Mouse (Mus musculus): ENCODE data around the gene Taf12. TPM values are rescaled to one million over a fixed set of nuclear protein-coding genes. Genes with fewer than 3 reads are reported as not detected.

Taf12 gene
- polyA plus RNA-seq, 1 experiment from 2014 or later, result 38.1 TPM

DNA sequence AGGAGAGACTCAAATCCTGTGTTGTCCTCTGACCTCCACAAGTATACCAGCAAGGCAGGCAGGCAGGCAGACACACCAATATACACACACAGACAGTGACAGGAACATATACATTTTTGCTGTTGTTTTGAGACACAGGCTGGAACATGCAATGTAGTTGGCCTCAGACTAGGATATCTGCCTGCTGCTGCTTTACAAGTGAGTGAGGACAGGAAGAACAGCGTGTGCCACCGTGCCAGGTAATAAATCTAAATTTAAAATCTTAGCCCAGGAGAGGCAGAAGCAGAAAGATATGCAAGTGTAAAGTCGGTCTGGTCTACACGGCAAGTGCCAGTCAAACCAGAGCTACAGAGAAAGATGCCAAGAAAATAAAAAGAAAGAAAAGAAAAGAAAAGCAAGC lies 14.9 kb upstream of the Taf12 start:
- WGBS, result 50% methylated on average over 4 of the region's 4 CpGs
- H3K4me2 ChIP-seq (ENCODE audit: low read length), result peak overlapping the region; percentile 90; the same call in 1 of the 2 replicates
- H3K27me3 ChIP-seq (ENCODE audit: insufficient read depth, low read length), result no peaks in the 10 kb centered on the region
- H3K36me3 ChIP-seq (ENCODE audit: insufficient read depth, low read length), result no peaks in the 10 kb centered on the region
- peak overlapping the region; percentile 97; the same call in 1 of the 2 replicates for H3K27ac ChIP-seq
- DNase-seq (ENCODE audit: low spot score), result no peak
- H3K4me1 ChIP-seq (replicated peaks; ENCODE audit: insufficient read depth, low read length), result peaks cover 5% of the 10 kb centered on the region; the same call in 1 of the 2 replicates
- 0 out of 2 replicates have a peak overlapping the region, but pooled peaks have one; percentile 10 for H3K9ac ChIP-seq (ENCODE audit: low read depth, low read length)
- no peak overlapping the region for H3K4me3 ChIP-seq (replicated peaks; ENCODE audit: low read depth, low read length)
- ATAC-seq (replicated peaks; ENCODE audit: low FRiP score, low read depth), result no peak
- no peaks in the 10 kb centered on the region for H3K9me3 ChIP-seq (replicated peaks; ENCODE audit: low read length)
- no peak for TF ChIP-seq CTCF (IDR thresholded peaks at IDR 0.05; ENCODE audit: low read depth)

DNA sequence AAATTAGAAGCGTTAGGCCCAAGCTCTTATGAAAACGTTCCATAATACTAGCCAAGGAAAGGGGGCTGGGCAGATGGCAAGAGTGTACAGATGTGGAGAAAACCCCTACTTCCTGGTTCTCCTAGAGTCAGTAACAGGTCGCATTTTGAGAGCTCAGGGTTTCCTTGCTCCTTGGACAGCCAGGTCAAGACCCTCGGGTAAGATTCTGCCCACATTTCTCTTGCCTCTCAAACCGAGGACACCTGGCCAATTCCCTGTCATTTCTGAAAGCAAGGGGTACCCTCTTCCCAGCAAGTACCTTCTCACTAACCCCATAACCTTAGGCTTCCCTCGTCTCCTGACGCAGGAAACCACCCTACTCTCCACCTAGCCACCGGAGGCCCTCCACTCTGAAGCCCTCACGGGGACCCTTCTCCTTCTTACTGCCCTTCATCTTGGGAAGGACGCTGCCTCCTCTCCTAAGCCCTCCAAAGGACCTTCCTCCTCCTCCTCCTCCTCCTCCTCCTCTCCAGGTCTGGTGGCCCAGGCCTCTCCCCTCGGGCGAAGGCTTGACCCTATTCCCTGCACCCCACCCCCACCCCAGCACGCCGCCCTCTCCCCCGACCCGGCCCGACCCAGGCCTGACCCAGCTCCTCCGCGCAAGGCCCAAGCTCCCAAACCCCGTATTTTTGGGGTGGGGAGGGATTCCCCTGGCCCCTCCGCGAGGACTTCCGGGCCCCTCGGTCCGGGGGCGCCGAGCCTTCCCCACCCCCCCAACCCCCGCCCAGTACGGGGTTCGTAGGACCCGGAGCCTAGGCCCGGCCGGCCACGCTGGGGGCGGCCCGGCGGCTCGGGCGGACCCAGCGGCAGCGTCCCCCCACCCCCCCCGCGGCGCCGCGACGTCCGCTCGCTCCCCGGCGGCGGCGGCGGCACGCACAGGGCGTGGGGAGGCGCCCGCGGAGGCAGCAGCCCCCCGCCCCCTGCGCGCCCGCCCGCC lies 13.5 kb upstream of the Taf12 start:
- peak; percentile 88 for ATAC-seq (replicated peaks; ENCODE audit: low FRiP score, low read depth)

DNA sequence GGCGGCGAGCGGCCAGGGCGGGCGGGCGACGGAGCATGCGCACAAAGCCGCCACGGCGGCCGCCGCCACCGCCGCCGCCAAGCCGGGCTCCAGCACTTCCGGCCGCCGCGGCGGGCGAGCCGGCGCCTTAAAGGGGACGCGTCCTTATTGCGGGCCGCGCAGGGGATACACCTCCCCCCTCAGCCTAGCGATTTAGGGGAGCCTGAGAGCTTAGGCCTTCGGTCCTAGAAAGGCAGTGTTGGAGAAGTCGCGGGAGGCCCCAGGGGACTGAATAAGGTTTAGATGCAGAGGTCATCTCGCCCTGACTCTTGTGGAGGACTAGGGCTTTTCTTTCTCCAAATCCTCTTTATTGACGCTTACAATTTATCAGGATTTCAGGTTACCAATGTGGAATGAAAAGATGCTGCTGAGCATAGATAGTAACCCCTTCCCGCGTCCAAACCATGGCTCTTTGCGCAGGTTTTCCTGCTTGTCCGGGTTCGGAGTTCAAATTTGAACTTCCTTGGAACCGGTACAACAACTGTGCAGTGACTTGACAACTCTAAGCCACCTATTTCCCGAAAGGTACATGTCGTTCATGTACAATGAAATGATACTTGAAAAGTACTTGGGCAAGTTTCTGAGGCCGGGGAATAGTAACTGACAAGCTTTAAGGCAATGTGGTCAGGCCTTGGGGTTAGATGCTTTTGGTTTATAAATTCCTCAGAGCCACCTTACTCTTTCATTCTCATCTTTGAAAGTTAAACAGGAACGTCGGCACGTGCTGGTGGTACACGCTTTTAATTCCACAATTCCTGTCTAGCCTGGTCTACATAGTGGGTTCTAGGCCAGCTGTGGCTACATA lies 12.4 kb upstream of the Taf12 start, which contains the start of gene Gmeb1:
Gmeb1 (minus strand) TSS at position 89 of the 844 bp plus-strand sequence.
- Histone ChIP-seq H3K4me3 (replicated peaks; ENCODE audit: low read depth, low read length) (peak within 1 kb of the TSS; percentile 84), H3K27ac (peak within 1 kb of the TSS; percentile 97), H3K4me2 (ENCODE audit: low read length) (peak within 1 kb of the TSS; percentile 90), H3K9me3 (replicated peaks; ENCODE audit: low read length) (no peaks in the 10 kb centered on the region), H3K36me3 (ENCODE audit: insufficient read depth, low read length) (no peaks in the 10 kb centered on the region), H3K9ac (ENCODE audit: low read depth, low read length) (peak within 1 kb of the TSS; percentile 98), H3K4me1 (replicated peaks; ENCODE audit: insufficient read depth, low read length) (peaks cover 5% of the 10 kb centered on the region; the same call in 1 of the 2 replicates), H3K27me3 (ENCODE audit: insufficient read depth, low read length) (no peaks in the 10 kb centered on the region)
- no peak for TF ChIP-seq CTCF (IDR thresholded peaks at IDR 0.05; ENCODE audit: low read depth)
- peak; percentile 92 for ATAC-seq (replicated peaks; ENCODE audit: low FRiP score, low read depth)
- WGBS, result 15% methylated on average over 36 of the region's 49 CpGs
- DNase-seq (ENCODE audit: low spot score), result peak; percentile 89

More for the DNA sequence above, 13.5 kb upstream of the Taf12 start:
- H3K4me3 ChIP-seq (replicated peaks; ENCODE audit: low read depth, low read length), result peak overlapping the region; percentile 84
- H3K27me3 ChIP-seq (ENCODE audit: insufficient read depth, low read length), result no peaks in the 10 kb centered on the region
- peak overlapping the region; percentile 98 for H3K9ac ChIP-seq (ENCODE audit: low read depth, low read length)
- WGBS, result 3% methylated on average over 25 of the region's 64 CpGs
- TF ChIP-seq CTCF (IDR thresholded peaks at IDR 0.05; ENCODE audit: low read depth), result no peak
- peak overlapping the region; percentile 90 for H3K4me2 ChIP-seq (ENCODE audit: low read length)
- peak overlapping the region; percentile 97 for H3K27ac ChIP-seq
- H3K36me3 ChIP-seq (ENCODE audit: insufficient read depth, low read length), result no peaks in the 10 kb centered on the region
- DNase-seq (ENCODE audit: low spot score), result peak; percentile 66
- H3K9me3 ChIP-seq (replicated peaks; ENCODE audit: low read length), result no peaks in the 10 kb centered on the region
- peaks cover 5% of the 10 kb centered on the region; the same call in 1 of the 2 replicates for H3K4me1 ChIP-seq (replicated peaks; ENCODE audit: insufficient read depth, low read length)

DNA sequence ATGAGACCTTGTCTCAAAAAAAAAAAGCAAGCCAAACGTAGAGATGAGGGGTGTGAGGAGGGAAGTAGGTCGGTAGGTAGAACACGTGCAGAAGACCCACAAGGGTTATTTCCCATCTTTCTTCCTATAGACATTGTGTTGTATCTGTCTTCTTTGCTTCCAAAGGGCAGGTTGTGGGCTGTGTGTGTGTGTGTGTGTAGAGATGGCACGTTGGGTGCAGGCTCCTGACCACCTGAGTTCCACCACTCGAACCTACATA lies 11.9 kb upstream of the Taf12 start:
- Histone ChIP-seq H3K9ac (ENCODE audit: low read depth, low read length) (no peak overlapping the region), H3K27me3 (ENCODE audit: insufficient read depth, low read length) (no peaks in the 10 kb centered on the region), H3K36me3 (ENCODE audit: insufficient read depth, low read length) (no peaks in the 10 kb centered on the region), H3K4me1 (replicated peaks; ENCODE audit: insufficient read depth, low read length) (peaks cover 5% of the 10 kb centered on the region; the same call in 1 of the 2 replicates), H3K4me3 (replicated peaks; ENCODE audit: low read depth, low read length) (no peak overlapping the region), H3K4me2 (ENCODE audit: low read length) (no peak overlapping the region), H3K9me3 (replicated peaks; ENCODE audit: low read length) (no peaks in the 10 kb centered on the region), H3K27ac (no peak overlapping the region)
- WGBS, result 78% methylated on average over 5 of the region's 5 CpGs
- no peak for ATAC-seq (replicated peaks; ENCODE audit: low FRiP score, low read depth)
- no peak for DNase-seq (ENCODE audit: low spot score)
- TF ChIP-seq CTCF (IDR thresholded peaks at IDR 0.05; ENCODE audit: low read depth), result no peak

DNA sequence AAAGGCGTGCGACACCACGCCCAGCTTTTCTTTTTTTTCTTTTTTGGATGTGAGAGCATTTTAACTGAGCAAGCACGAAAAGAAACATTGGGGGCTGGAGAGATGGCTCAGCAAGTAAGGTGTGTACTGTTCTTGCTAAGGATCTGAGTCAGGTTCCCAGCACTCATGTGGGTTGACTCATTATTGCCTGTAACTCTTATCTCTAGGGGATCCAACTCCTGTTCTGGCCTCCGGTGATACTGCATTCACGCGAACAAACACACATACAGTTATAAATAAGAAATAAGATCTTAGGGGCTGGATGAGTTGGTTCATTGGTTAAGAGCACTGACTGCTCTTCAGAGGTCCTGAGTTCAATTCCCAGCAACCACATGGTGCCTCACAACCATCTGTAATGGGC lies 10.9 kb upstream of the Taf12 start:
- Histone ChIP-seq H3K4me1 (replicated peaks; ENCODE audit: insufficient read depth, low read length) (peaks cover 5% of the 10 kb centered on the region; the same call in 1 of the 2 replicates), H3K9me3 (replicated peaks; ENCODE audit: low read length) (no peaks in the 10 kb centered on the region), H3K4me3 (replicated peaks; ENCODE audit: low read depth, low read length) (no peak overlapping the region), H3K27ac (no peak overlapping the region), H3K9ac (ENCODE audit: low read depth, low read length) (no peak overlapping the region), H3K4me2 (ENCODE audit: low read length) (no peak overlapping the region), H3K27me3 (ENCODE audit: insufficient read depth, low read length) (no peaks in the 10 kb centered on the region), H3K36me3 (ENCODE audit: insufficient read depth, low read length) (no peaks in the 10 kb centered on the region)
- ATAC-seq (replicated peaks; ENCODE audit: low FRiP score, low read depth), result no peak
- 91% methylated on average over 7 of the region's 7 CpGs for WGBS
- DNase-seq (ENCODE audit: low spot score), result no peak
- TF ChIP-seq CTCF (IDR thresholded peaks at IDR 0.05; ENCODE audit: low read depth), result no peak

DNA sequence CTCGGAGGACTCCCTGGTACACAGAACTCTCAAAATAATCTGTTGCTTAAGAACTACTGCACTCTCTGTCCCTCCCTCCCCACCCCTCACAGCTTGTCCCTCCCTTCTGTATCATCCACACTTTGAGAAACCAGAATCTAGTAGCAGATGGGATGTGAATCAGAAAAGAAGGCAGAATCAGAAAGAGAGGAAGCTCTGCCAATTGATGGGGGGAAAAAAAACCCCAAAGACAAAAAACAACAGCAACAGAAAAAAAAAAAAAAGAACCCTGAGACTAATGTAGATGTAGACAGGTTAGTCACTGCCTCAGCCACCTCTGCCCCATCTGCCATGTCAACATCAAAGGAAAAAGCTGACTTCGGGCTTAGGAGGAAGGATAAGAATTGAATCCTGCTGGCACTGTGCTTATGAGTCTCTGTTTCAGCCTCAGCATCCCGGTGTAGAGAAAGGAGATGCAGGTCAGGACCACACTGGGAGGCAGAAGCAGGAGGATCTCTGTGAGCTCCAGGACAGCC lies 7.3 kb upstream of the Taf12 start:
- Histone ChIP-seq H3K9ac (ENCODE audit: low read depth, low read length) (no peak overlapping the region), H3K4me3 (replicated peaks; ENCODE audit: low read depth, low read length) (no peak overlapping the region), H3K27me3 (ENCODE audit: insufficient read depth, low read length) (no peaks in the 10 kb centered on the region), H3K4me2 (ENCODE audit: low read length) (no peak overlapping the region), H3K9me3 (replicated peaks; ENCODE audit: low read length) (no peaks in the 10 kb centered on the region), H3K4me1 (replicated peaks; ENCODE audit: insufficient read depth, low read length) (no peaks in the 10 kb centered on the region), H3K27ac (no peak overlapping the region), H3K36me3 (ENCODE audit: insufficient read depth, low read length) (no peaks in the 10 kb centered on the region)
- DNase-seq (ENCODE audit: low spot score) (no peak), ATAC-seq (replicated peaks; ENCODE audit: low FRiP score, low read depth) (no peak)
- 73% methylated on average over 3 of the region's 3 CpGs for WGBS
- no peak for TF ChIP-seq CTCF (IDR thresholded peaks at IDR 0.05; ENCODE audit: low read depth)
